In genomic region chr11:20915182-20915602, GRCm38 (mm10) we compare ENCODE assay signal across 8 mouse cellular contexts.
A peak's percentile ranks its signal among the peaks of the same experiment; 100 is the strongest.
DNase-seq lines count a peak whose midpoint lies in the region; ATAC-seq and TF ChIP-seq lines count a peak whose summit lies in the region.

No protein-coding gene starts in this region.

- H3K9ac ChIP-seq in hindbrain, embryonic 15.5 days: no peak overlapping the region

- intact Hi-C loops in gastrocnemius, adult 2 months (cut with DNase I): loop anchor here (1.0 to 10.0 kb wide), 3 partner anchors 263 to 540 kb away; no protein-coding TSS in a partner anchor

- peak overlapping the region; percentile 73 for H3K27ac ChIP-seq in gastrocnemius, adult 2 months
- peak overlapping the region; percentile 73 for H3K27ac ChIP-seq in hindbrain, embryonic 15.5 days (replicated peaks)

- no peaks in the 10 kb centered on the region for H3K36me3 ChIP-seq in hindbrain, embryonic 15.5 days

- H3K4me2 ChIP-seq in hindbrain, embryonic 15.5 days: peak overlapping the region; percentile 11; the same call in 1 of the 2 replicates

- 12% methylated on average over 8 of the region's 8 CpGs for WGBS in hindbrain, embryonic 15.5 days
- WGBS in lung, adult 2 months: 26% methylated on average over 8 of the region's 8 CpGs

- H3K4me3 ChIP-seq in gastrocnemius, adult 2 months: peak overlapping the region; percentile 45
- H3K4me3 ChIP-seq in hindbrain, embryonic 15.5 days: no peak overlapping the region
- H3K4me3 ChIP-seq in lung, adult 2 months (replicated peaks; ENCODE audit: extremely low read depth, low read depth, low read length): peak overlapping the region; percentile 2

- ATAC-seq in activated CD4-positive, CD25-positive, alpha-beta regulatory T cell, adult 4 months: peak; percentile 53
- peak; percentile 84 for ATAC-seq in hindbrain, embryonic 15.5 days (ENCODE audit: low FRiP score, low read depth)

- no peaks in the 10 kb centered on the region for H3K27me3 ChIP-seq in hindbrain, embryonic 15.5 days

- peaks cover 26% of the 10 kb centered on the region for H3K4me1 ChIP-seq in hindbrain, embryonic 15.5 days (replicated peaks)
- peaks cover 10% of the 10 kb centered on the region for H3K4me1 ChIP-seq in lung, adult 2 months (ENCODE audit: control insufficient read depth, insufficient read depth, low read length)

- peak; percentile 58; the same call in 1 of the 2 replicates for TF ChIP-seq POLR2A in lung, adult 2 months (IDR thresholded peaks at IDR 0.05; ENCODE audit: borderline replicate concordance, extremely low read depth, low read depth, low read length)

- TF ChIP-seq CTCF in gastrocnemius, adult 2 months (IDR thresholded peaks at IDR 0.05): no peak
- TF ChIP-seq CTCF in lung, adult 2 months (IDR thresholded peaks at IDR 0.05; ENCODE audit: insufficient read depth, low read length): no peak

- peak; percentile 19 for DNase-seq in c-Kit-positive CD71-positive TER-119-positive erythroid progenitor cells, embryonic 14.5 days (ENCODE audit: low spot score)
- peak; percentile 53 for DNase-seq in gastrocnemius, adult 2 months
- peak; percentile 46 to 62 for DNase-seq in layer of hippocampus, postnatal 10 days (ENCODE audit: low spot score in 2 of 2)
- DNase-seq in lung, adult 2 months: peak; percentile 48
- peak; percentile 61 for DNase-seq in retina, embryonic 14.5 days (ENCODE audit: low spot score)
- no peak for DNase-seq in testis, postnatal 10 days (ENCODE audit: low spot score)

- no peaks in the 10 kb centered on the region for H3K9me3 ChIP-seq in hindbrain, embryonic 15.5 days
